Mouse (Mus musculus): ENCODE measurements around the gene Smyd5. TPM values are rescaled to one million over a fixed set of nuclear protein-coding genes. Genes with fewer than 3 reads are reported as not detected.

Smyd5 gene
- total RNA-seq (2021) = 1 to 10 TPM; 7.6 to 9.0 TPM
- long read RNA-seq, experiment 1, transcript Smyd5-201 (13 exons, 2,486 nt) = major isoform, 8 of 8 reads
- long read RNA-seq, experiment 1, partial matches to known transcripts = 0 of 8 reads
- long read RNA-seq, experiment 1, other reads (novel, unspliced or antisense) = 0 of 8 reads
- long read RNA-seq, experiment 2, transcript Smyd5-201 (13 exons, 2,486 nt) = major isoform, 6 of 8 reads
- long read RNA-seq, experiment 2, partial matches to known transcripts = 1 of 8 reads
- long read RNA-seq, experiment 2, other reads (novel, unspliced or antisense) = 1 of 8 reads

GRCm38 (mm10) chr6:85431842-85432431 is at the start of gene Smyd5:
TSS of gene Smyd5 (plus strand) at chr6:85431989.
- intact Hi-C loops (cut with DNase I; ENCODE audit: low total_unique reads) = no loop called here
- peak; percentile 87 for DNase-seq

GRCm38 (mm10) chr6:85382791-85383190 is 49.0 kb upstream of the Smyd5 start:
- no peak for DNase-seq
- intact Hi-C loops (cut with DNase I; ENCODE audit: low total_unique reads) = no loop called here

- intact Hi-C loops (cut with DNase I; ENCODE audit: low total_unique reads) = no loop called here
Observed at GRCm38 (mm10) chr6:85388608-85389007, 43.2 kb upstream of the Smyd5 start.

GRCm38 (mm10) chr6:85391803-85392202 is 40.0 kb upstream of the Smyd5 start:
- peak; percentile 62 for DNase-seq
- intact Hi-C loops (cut with DNase I; ENCODE audit: low total_unique reads) = loop anchor here (5.0 to 10.0 kb wide), 2 partner anchors 45 to 127 kb away; no protein-coding TSS in a partner anchor

More at GRCm38 (mm10) chr6:85388608-85389007, 43.2 kb upstream of the Smyd5 start:
- no peak for DNase-seq

- intact Hi-C loops (cut with DNase I; ENCODE audit: low total_unique reads) = loop anchor here (5.0 to 10.0 kb wide), 2 partner anchors 131 to 243 kb away; no protein-coding TSS in a partner anchor
- DNase-seq = no peak
Observed at GRCm38 (mm10) chr6:85395360-85395759, 36.4 kb upstream of the Smyd5 start.

GRCm38 (mm10) chr6:85397165-85397564 is 34.6 kb upstream of the Smyd5 start:
- intact Hi-C loops (cut with DNase I; ENCODE audit: low total_unique reads) = loop anchor here (5.0 to 10.0 kb wide), 2 partner anchors 132 to 245 kb away; no protein-coding TSS in a partner anchor
- no peak for DNase-seq

- intact Hi-C loops (cut with DNase I; ENCODE audit: low total_unique reads) = loop anchor here (5.0 to 10.0 kb wide), 2 partner anchors 135 to 247 kb away; no protein-coding TSS in a partner anchor
- DNase-seq = no peak
Observed at GRCm38 (mm10) chr6:85399715-85400114, 32.1 kb upstream of the Smyd5 start.

GRCm38 (mm10) chr6:85402613-85403012 is 29.2 kb upstream of the Smyd5 start:
- intact Hi-C loops (cut with DNase I; ENCODE audit: low total_unique reads) = no loop called here
- no peak for DNase-seq

- no peak for DNase-seq
- intact Hi-C loops (cut with DNase I; ENCODE audit: low total_unique reads) = no loop called here
Observed at GRCm38 (mm10) chr6:85403039-85403438, 28.8 kb upstream of the Smyd5 start.

- peak; percentile 25 for DNase-seq
- intact Hi-C loops (cut with DNase I; ENCODE audit: low total_unique reads) = no loop called here
Observed at GRCm38 (mm10) chr6:85409003-85409402, 22.8 kb upstream of the Smyd5 start.

GRCm38 (mm10) chr6:85410771-85411273 is 21.0 kb upstream of the Smyd5 start:
- intact Hi-C loops (cut with DNase I; ENCODE audit: low total_unique reads) = no loop called here
- DNase-seq = peak; percentile 49

- intact Hi-C loops (cut with DNase I; ENCODE audit: low total_unique reads) = no loop called here
- no peak for DNase-seq
Observed at GRCm38 (mm10) chr6:85415829-85416228, 16.0 kb upstream of the Smyd5 start.

GRCm38 (mm10) chr6:85419150-85419549 is 12.6 kb upstream of the Smyd5 start:
- intact Hi-C loops (cut with DNase I; ENCODE audit: low total_unique reads) = no loop called here
- DNase-seq = no peak

- intact Hi-C loops (cut with DNase I; ENCODE audit: low total_unique reads) = no loop called here
- no peak for DNase-seq
Observed at GRCm38 (mm10) chr6:85423836-85424379, 7.9 kb upstream of the Smyd5 start, which contains the start of gene Noto. TSS of gene Noto (plus strand) at chr6:85423886.

GRCm38 (mm10) chr6:85431274-85431841 is 431 bp upstream of the Smyd5 start:
- intact Hi-C loops (cut with DNase I; ENCODE audit: low total_unique reads) = no loop called here
- DNase-seq = no peak

- no peak for DNase-seq
- intact Hi-C loops (cut with DNase I; ENCODE audit: low total_unique reads) = no loop called here
Observed at GRCm38 (mm10) chr6:85433865-85434264, 2.1 kb downstream of the Smyd5 start.

GRCm38 (mm10) chr6:85436204-85436603 is 4.4 kb downstream of the Smyd5 start:
- intact Hi-C loops (cut with DNase I; ENCODE audit: low total_unique reads) = no loop called here

GRCm38 (mm10) chr6:85436631-85437030 is 4.8 kb downstream of the Smyd5 start:
- no peak for DNase-seq
- intact Hi-C loops (cut with DNase I; ENCODE audit: low total_unique reads) = no loop called here

More at GRCm38 (mm10) chr6:85436204-85436603, 4.4 kb downstream of the Smyd5 start:
- DNase-seq = no peak

GRCm38 (mm10) chr6:85441142-85441541 is 9.4 kb downstream of the Smyd5 start:
- intact Hi-C loops (cut with DNase I; ENCODE audit: low total_unique reads) = no loop called here
- DNase-seq = no peak

Data from gastrocnemius, postnatal 14 days (tissue).